Mouse (Mus musculus) gastrocnemius, adult 2 months (tissue): ENCODE results near the gene Gpr22. TPM values are rescaled to one million over a fixed set of nuclear protein-coding genes. Genes with fewer than 3 reads are reported as not detected.
A peak's percentile ranks its signal among the peaks of the same experiment; 100 is the strongest.

Experiments
- DNase-seq: peaks from one replicate; pipeline ENCODE4 v3.0.0; 2022
- H3K27ac ChIP-seq: fragments of 200-600 bp; 2 replicates; pipeline ENCODE4 v1.8.1; 2022; ENCODE audit warnings: mild to moderate bottlenecking
- H3K4me3 ChIP-seq: fragments of 200-600 bp; 2 replicates; pipeline ENCODE4 v1.8.1; 2022; ENCODE audit warnings: mild to moderate bottlenecking, moderate library complexity
- CTCF ChIP-seq: fragments of 200-600 bp; IDR thresholded peaks from 2 replicates; pipeline ENCODE4 v1.8.1; 2022; ENCODE audit warnings: antibody characterized with exemption, mild to moderate bottlenecking, moderate library complexity
- intact Hi-C: fragments of 180-260 bp; cut with DNase I; formaldehyde crosslinking; loops from one replicate; pipeline ENCODE4 v1.15.1; 2025
- long read RNA-seq, 2 experiments: library from polyadenylated mRNA; stranded (forward); transcript quantifications; one replicate each; pipeline ENCODE4 v2.0.0; 2021
- total RNA-seq, 2 experiments: library from RNA; stranded (reverse); gene quantifications; 2 replicates each; pipeline ENCODE4 v1.2.3; 2021

Gene Gpr22
- total RNA-seq: not detected
- long read RNA-seq, experiment 1: 0 reads
- long read RNA-seq, experiment 2: 0 reads

DNA sequence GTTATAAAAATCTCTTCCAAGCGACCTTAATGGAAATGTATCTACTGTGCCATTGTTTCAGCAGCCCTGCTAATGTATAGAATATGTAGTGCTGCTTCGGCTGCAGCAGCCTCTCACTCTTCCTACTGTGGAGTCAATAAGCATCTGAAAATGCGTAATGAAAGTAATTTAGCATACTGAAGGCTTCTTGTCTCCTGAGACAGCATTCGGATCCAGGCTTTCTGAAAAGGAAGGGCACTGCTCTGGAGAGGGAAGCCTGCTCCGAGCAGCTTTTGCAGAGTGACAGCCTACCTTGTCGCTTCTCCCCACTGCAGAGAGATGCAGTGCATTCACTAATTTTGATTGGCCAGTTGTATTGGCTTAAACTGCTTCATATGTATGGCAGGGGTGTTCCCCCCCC is at the start of gene Gpr22:
Gene Gpr22 (minus strand): TSS at position 348 of the 400 bp plus-strand sequence.
- TF ChIP-seq CTCF: no peak
- Histone ChIP-seq H3K4me3 (no peak within 1 kb of the TSS), H3K27ac (no peak within 1 kb of the TSS)
- no peak for DNase-seq
- intact Hi-C loops: loop anchor here (10.0 kb wide), 1 partner anchor 339 kb away; no protein-coding TSS in a partner anchor

DNA sequence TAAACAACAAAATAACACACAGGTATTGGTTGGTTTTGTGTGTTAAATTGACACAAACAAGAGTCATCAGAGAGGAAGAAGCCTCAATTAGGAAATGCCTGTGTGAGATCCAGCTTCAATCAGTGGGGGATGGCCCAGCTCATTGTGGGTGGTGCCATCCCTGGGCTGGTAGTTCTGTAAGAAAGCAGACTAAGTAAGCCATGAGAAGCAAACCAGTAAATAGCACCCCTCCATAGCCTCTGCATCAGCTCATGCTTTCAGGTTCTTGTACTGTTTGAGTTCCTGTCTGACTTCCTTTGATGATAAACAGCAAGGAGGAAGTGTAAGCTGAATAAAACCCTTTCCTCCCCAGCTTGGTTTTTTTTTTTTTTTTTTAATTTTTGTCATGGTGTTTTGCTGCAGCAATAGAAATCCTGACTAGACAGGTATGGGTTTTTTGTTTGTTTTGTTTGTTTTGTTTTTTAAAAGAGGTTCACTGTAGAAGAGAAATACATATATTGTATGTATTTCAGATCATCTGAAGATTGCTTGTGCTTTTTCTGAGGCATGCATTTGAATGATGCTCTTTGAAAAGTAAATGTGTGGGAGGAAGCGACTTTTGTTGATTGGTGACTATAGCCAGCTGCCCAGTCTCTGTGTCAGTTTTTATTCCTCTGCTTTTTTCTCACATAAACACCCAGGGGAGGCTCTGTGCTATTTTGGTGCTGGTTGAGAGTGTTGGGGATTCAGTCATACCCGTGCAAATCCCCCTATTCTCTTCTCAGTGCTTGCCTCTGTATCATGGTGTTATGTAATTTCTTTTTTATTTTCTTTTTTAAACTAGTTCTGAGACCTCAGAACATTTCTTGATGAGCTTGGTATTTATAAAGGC is 42.4 kb upstream of the Gpr22 start:
- no peak for DNase-seq
- intact Hi-C loops: no loop called here
- Histone ChIP-seq H3K4me3 (no peak overlapping the region), H3K27ac (no peak overlapping the region)
- TF ChIP-seq CTCF: no peak

DNA sequence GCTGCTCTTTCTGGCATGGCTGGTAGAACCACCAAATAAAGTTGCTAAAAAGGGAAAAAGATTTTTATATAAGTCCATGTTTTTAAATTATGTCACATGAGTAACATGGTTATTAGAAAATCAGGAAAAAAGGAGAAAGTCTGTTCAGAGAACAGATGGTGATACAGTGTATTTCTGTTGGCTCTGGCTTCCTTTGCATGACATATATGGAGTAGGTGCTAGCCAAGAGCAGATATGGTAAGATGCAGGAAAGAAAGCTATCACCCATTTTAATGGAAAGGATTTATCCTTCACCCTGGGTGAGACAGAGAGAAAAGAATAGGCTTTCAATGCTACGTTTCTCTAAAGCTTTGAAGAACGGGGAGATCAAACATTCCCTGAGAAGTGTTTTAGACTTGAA is 40.7 kb upstream of the Gpr22 start:
- no peak for DNase-seq
- H3K27ac ChIP-seq: no peak overlapping the region
- H3K4me3 ChIP-seq: no peak overlapping the region
- intact Hi-C loops: no loop called here
- TF ChIP-seq CTCF: no peak

DNA sequence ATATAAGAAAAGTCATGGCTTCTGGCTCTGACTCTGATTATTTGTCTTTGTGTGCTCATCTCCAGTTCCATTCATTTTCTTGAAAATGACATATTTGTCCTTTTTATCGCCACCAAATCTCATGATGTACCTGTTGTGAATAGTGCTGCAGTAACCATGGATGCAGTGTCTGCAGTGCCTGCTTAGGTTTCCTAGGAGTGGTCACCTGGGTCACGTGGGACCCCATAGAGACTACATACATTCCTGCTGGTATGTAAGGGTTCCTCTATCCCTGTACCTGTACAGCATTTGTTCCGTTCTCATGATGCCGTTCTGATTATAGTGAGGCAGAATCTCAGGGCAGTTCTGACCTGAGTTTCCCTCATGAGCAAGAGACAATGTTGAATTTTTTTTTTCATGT is 36.1 kb upstream of the Gpr22 start:
- intact Hi-C loops: no loop called here
- no peak for DNase-seq
- Histone ChIP-seq H3K4me3 (no peak overlapping the region), H3K27ac (no peak overlapping the region)
- TF ChIP-seq CTCF: no peak

DNA sequence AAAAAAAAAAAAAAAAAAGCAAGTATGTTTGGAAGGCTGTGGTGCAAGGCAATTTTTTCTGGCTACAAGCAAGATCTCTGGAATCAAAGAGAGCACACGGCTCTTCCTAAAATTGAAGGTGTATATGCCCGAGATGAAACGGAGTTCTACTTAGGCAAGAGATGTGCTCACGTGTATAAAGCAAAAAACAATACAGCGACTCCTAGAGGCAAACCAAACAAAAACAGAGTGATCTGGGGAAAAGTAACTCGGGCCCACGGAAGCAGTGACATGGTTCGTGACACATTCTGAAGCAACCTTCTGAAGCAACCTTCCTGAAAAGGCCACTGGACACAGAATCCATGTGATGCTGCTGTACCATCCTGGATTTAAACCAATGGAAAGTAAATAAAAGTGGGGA is 33.6 kb upstream of the Gpr22 start:
- Histone ChIP-seq H3K4me3 (no peak overlapping the region), H3K27ac (no peak overlapping the region)
- TF ChIP-seq CTCF: no peak
- intact Hi-C loops: no loop called here
- no peak for DNase-seq

DNA sequence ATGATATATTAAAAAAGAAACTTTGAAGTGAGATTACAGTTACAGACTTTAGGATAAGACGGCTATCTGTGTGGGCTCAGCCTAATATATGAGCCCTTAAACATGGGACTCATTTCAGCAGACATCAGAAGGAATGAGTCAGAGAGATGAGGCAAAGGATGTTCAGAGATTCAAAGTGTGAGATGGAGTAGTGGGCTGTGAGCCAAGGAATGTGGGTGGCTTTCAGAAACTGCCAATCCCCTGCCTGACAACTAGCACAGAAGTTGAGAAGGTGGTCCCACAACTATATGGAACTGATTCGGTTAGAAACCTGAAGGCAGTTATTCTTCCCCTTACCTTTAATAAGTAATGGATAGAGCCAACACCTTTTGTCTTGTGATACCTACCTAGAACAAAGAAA is 20.9 kb upstream of the Gpr22 start:
- no peak overlapping the region for H3K4me3 ChIP-seq
- H3K27ac ChIP-seq: no peak overlapping the region
- no peak for DNase-seq
- TF ChIP-seq CTCF: no peak
- intact Hi-C loops: no loop called here

DNA sequence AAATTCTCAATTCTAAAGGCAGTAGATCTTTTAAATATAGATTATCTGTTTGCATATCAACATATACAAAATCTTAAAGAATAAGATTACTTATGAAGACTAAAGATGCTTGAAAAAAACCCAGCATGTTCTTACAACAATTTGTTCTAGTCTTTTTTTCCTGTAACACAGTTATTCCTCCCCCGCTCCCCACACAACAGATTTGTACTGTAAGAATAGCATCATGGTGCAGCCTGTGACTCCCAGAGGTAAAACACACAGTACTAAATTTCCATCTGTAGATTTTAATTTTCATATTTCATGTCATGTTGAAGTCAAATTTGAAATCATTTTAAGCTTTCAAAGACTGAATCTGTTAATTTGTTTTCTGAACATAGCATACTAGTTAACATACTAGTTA is 16.4 kb upstream of the Gpr22 start:
- no peak overlapping the region for H3K4me3 ChIP-seq
- DNase-seq: no peak
- TF ChIP-seq CTCF: no peak
- no peak overlapping the region for H3K27ac ChIP-seq
- intact Hi-C loops: no loop called here

DNA sequence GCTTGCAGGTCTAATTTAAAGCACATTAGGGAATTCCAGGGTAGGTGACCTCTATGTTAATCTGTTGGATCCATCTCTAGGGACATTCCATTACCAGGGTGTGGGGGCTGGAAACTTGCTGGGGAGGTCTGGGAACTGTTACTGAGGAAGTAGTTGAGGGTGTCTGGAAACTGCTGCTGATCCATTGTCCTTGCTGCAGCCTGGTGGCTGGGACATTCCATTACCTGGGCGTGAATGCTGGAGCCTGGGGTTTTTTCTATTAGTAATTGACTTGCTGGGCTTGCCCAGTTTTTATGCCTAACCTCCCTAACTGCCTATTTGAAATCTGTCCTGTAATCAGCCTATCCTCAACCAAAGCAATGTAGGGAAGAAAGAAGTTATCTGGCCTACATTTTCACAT is 13.0 kb upstream of the Gpr22 start:
- TF ChIP-seq CTCF: no peak
- H3K27ac ChIP-seq: no peak overlapping the region
- intact Hi-C loops: no loop called here

DNA sequence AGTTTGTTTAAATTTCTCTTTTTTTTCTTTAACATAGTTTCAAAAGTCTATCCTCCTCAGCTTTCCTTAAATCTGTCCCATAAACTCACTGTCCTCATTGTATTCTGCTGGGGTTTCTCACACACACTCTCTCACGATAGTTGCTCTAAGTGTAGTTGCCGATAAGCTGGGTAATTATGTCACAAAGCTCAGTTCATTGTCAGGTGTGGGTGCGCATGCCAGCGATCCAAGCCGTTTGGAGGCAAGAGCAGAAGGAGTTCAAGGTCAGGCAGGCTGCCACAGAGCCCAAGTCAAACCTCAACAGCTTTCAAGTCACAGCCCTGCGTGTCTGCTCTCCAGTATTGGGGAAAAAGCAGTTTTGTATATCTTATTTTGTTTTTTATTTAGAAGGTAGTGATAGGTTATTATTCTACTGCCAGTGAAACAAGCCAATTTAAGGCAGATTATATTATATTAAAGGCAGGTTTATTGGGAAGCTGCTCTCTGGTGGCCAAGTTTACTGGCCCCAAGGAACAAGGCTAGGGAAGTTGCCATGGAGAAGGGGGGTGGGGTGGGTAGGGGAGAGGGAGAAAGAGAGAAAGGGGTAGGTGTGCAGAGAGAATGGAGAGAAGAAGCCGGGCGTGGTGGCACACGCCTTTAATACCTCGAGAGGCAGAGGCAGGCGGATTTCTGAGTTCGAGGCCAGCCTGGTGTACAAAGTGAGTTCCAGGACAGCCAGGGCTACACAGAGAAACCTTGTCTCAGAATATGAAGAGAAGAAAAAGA is 11.9 kb upstream of the Gpr22 start:
- DNase-seq: no peak
- no peak overlapping the region for H3K27ac ChIP-seq
- intact Hi-C loops: no loop called here

More for the DNA sequence above, 13.0 kb upstream of the Gpr22 start:
- DNase-seq: no peak
- no peak overlapping the region for H3K4me3 ChIP-seq

DNA sequence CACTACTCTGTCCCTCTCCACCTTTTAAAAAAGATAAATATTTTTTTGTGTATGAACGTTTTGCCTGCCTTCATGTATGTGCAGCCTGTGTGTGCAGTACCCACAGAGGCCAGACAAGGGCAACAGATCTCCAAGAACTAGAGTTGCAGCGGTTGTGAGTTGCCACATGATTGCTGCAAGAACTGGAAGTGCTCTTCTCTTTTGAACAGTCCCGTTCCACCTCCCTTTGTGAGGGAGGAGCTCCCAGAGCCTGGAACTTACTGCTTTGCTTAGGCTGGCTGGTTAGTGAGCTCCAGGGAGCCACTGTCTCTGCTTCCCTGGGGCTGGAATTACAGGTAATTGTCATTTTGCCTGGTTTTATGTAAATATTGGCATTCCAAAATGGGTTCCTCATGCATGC is 10.8 kb upstream of the Gpr22 start:
- H3K4me3 ChIP-seq: no peak overlapping the region
- no peak for DNase-seq
- H3K27ac ChIP-seq: no peak overlapping the region
- intact Hi-C loops: no loop called here
- TF ChIP-seq CTCF: no peak

More for the DNA sequence above, 11.9 kb upstream of the Gpr22 start:
- H3K4me3 ChIP-seq: no peak overlapping the region
- TF ChIP-seq CTCF: no peak

DNA sequence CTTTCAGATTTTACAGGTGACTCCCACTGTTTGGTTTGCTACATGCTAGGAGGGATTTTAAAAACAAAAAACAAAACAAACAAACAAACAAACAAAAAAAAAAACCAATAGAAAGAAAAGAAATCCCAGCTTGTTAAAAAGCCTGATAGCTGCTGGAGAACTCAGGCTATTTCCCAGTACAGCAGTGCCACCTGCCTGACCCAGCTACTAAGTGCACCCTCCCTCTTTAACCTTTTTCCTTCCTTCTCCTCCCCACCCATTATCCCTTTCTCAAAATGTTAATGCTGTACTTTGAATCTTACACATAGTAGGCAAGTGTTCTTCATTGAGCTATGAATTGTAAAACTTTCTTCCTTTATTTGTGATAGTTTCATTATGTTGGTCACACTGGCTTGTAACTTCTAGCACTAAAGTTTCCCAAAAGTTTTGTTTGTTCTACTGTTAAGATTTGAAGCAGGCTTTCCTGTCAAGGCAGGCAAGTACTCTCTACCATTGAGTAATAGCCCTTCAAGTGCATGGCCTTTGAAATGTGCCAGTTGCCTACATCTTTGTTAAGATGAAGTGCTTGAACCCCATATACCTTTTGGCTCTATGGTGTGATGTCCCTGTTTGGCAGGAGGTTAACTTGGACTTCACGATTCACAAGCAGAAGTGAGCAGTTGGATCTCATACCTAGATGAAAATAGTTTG is 6.0 kb upstream of the Gpr22 start:
- intact Hi-C loops: loop anchor here (5.0 to 10.0 kb wide), 2 partner anchors 212 to 345 kb away; no protein-coding TSS in a partner anchor
- peak; percentile 71 for TF ChIP-seq CTCF
- no peak overlapping the region for H3K4me3 ChIP-seq
- no peak overlapping the region for H3K27ac ChIP-seq
- peak; percentile 30 for DNase-seq

DNA sequence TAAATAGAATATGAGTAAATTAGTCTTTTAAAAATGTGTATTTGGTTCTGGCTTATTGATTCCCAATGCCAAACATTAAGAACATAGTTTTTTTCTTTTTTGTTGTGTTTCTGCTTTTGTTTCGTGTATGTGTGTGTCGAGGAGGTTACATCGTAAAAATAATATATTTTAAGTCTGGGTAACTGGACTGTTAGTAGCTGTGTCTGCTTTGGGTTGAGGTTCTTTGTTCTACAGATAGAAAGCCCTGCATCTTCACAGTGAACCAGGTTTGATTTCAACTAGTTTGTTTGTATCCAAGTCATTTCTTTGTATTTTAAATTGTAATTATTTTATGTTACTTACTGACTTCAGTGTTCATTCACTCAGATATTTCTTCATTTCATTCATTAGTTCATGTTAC is 323 bp upstream of the Gpr22 start:
- Histone ChIP-seq H3K27ac (no peak overlapping the region), H3K4me3 (no peak overlapping the region)
- intact Hi-C loops: loop anchor here (10.0 kb wide), 1 partner anchor 339 kb away; no protein-coding TSS in a partner anchor
- DNase-seq: no peak
- TF ChIP-seq CTCF: no peak
